Mouse (Mus musculus): ENCODE results near the gene Mgat2. TPM values are rescaled to one million over a fixed set of nuclear protein-coding genes. Genes with fewer than 3 reads are reported as not detected.
"Not testable (repeated sequence)": the region's sequence is repeated elsewhere in the genome, so short reads cannot be mapped to it uniquely, and the experiment has no call there.

Mgat2 gene
- polyA plus RNA-seq, 1 experiment from 2014 or later = 44.9 TPM

GRCm38 (mm10) chr12:69158366-69158764, 25.6 kb upstream of the Mgat2 start:
- H3K9me3 ChIP-seq (ENCODE audit: control insufficient read depth, low read length) = no peaks in the 10 kb centered on the region
- DNase-seq (ENCODE audit: low spot score) (peak; percentile 46), ATAC-seq (replicated peaks; ENCODE audit: low FRiP score) (0 out of 2 replicates have a peak, but pooled peaks have one; percentile 0)
- H3K27me3 ChIP-seq (replicated peaks; ENCODE audit: control insufficient read depth, insufficient read depth, low read length) = no peaks in the 10 kb centered on the region
- WGBS = under 1% methylated on average over 19 of the region's 19 CpGs
- H3K36me3 ChIP-seq (ENCODE audit: control insufficient read depth, insufficient read depth, low read length) = peaks cover 12% of the 10 kb centered on the region
- peak overlapping the region; percentile 90 for H3K27ac ChIP-seq (ENCODE audit: low read depth, low read length)
- H3K9ac ChIP-seq (ENCODE audit: low read depth, low read length) = peak overlapping the region; percentile 97
- peak overlapping the region; percentile 77 for H3K4me3 ChIP-seq (ENCODE audit: low read depth, low read length)
- H3K4me2 ChIP-seq = peak overlapping the region; percentile 77
- peaks cover 12% of the 10 kb centered on the region; the same call in 1 of the 2 replicates for H3K4me1 ChIP-seq (replicated peaks; ENCODE audit: control insufficient read depth, insufficient read depth, low read length)

DNA sequence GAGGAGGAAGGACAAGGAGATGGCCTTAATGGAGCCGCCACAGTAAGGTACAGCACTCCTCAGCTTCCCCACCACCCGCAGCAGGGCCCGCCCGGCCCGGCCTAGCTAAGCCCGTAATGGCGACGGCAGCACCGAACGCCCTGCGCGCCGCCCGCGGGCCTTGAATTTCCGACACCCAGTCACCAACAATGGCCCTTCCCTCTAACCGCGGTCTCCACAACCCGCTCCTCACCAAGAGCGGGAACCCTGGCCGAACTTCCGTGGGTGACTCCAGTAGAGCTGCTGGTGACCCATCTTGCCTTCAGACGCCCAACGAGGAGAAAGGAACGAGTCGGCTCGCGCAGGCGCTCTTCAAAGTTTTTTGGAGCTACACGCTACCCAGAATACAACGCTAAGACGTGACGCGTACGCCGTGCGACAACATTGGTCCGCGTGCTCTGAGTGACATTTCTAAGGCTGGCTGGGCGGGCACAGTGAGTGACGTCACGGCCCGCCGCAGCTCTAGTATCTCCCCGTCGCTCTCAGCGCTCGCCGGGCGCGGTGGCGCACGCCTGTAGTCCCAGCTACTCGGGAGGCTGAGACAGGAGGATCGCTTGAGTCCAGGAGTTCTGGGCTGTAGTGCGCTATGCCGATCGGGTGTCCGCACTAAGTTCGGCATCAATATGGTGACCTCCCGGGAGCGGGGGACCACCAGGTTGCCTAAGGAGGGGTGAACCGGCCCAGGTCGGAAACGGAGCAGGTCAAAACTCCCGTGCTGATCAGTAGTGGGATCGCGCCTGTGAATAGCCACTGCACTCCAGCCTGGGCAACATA, 25.0 kb upstream of the Mgat2 start, which contains the start of gene Rps29:
TSS of gene Rps29 (minus strand) at position 422 of the 813 bp plus-strand sequence.
- peak within 1 kb of the TSS; percentile 97 for H3K9ac ChIP-seq (ENCODE audit: low read depth, low read length)

GRCm38 (mm10) chr12:69159578-69159940, 24.4 kb upstream of the Mgat2 start:
- WGBS = 3% methylated on average over 9 of the region's 9 CpGs
- ATAC-seq (replicated peaks; ENCODE audit: low FRiP score) (no peak), DNase-seq (ENCODE audit: low spot score) (no peak)
- peak overlapping the region; percentile 55 for H3K4me2 ChIP-seq
- no peaks in the 10 kb centered on the region for H3K9me3 ChIP-seq (ENCODE audit: control insufficient read depth, low read length)
- peaks cover 12% of the 10 kb centered on the region; the same call in 1 of the 2 replicates for H3K4me1 ChIP-seq (replicated peaks; ENCODE audit: control insufficient read depth, insufficient read depth, low read length)
- H3K9ac ChIP-seq (ENCODE audit: low read depth, low read length) = no peak overlapping the region
- no peak overlapping the region for H3K27ac ChIP-seq (ENCODE audit: low read depth, low read length)
- H3K27me3 ChIP-seq (replicated peaks; ENCODE audit: control insufficient read depth, insufficient read depth, low read length) = no peaks in the 10 kb centered on the region
- peaks cover 12% of the 10 kb centered on the region for H3K36me3 ChIP-seq (ENCODE audit: control insufficient read depth, insufficient read depth, low read length)
- H3K4me3 ChIP-seq (ENCODE audit: low read depth, low read length) = peak overlapping the region; percentile 28; the same call in 1 of the 2 replicates

More for the DNA sequence above, 25.0 kb upstream of the Mgat2 start, which contains the start of gene Rps29:
- ATAC-seq (replicated peaks; ENCODE audit: low FRiP score) (peak; percentile 96), DNase-seq (ENCODE audit: low spot score) (peak; percentile 100)
- Histone ChIP-seq H3K4me2 (peak within 1 kb of the TSS; percentile 77), H3K27ac (ENCODE audit: low read depth, low read length) (peak within 1 kb of the TSS; percentile 90), H3K36me3 (ENCODE audit: control insufficient read depth, insufficient read depth, low read length) (peaks cover 12% of the 10 kb centered on the region), H3K4me3 (ENCODE audit: low read depth, low read length) (peak within 1 kb of the TSS; percentile 77), H3K4me1 (replicated peaks; ENCODE audit: control insufficient read depth, insufficient read depth, low read length) (peaks cover 12% of the 10 kb centered on the region; the same call in 1 of the 2 replicates)
- not testable (repeated sequence) for H3K27me3 ChIP-seq (replicated peaks; ENCODE audit: control insufficient read depth, insufficient read depth, low read length); H3K9me3 ChIP-seq (ENCODE audit: control insufficient read depth, low read length)
- WGBS = under 1% methylated on average over 58 of the region's 68 CpGs

- not testable (repeated sequence) for H3K9me3 ChIP-seq (ENCODE audit: control insufficient read depth, low read length); H3K27me3 ChIP-seq (replicated peaks; ENCODE audit: control insufficient read depth, insufficient read depth, low read length); H3K4me2 ChIP-seq; H3K9ac ChIP-seq (ENCODE audit: low read depth, low read length); ATAC-seq (replicated peaks; ENCODE audit: low FRiP score); H3K27ac ChIP-seq (ENCODE audit: low read depth, low read length); H3K4me3 ChIP-seq (ENCODE audit: low read depth, low read length); DNase-seq (ENCODE audit: low spot score)
- WGBS = 80% methylated on average over 2 of the region's 2 CpGs
- H3K4me1 ChIP-seq (replicated peaks; ENCODE audit: control insufficient read depth, insufficient read depth, low read length) = peaks cover 12% of the 10 kb centered on the region; the same call in 1 of the 2 replicates
- H3K36me3 ChIP-seq (ENCODE audit: control insufficient read depth, insufficient read depth, low read length) = peaks cover 12% of the 10 kb centered on the region
These were observed 23.3 kb upstream of the Mgat2 start for GRCm38 (mm10) chr12:69160677-69161076.

GRCm38 (mm10) chr12:69163586-69163985, 20.4 kb upstream of the Mgat2 start:
- not testable (repeated sequence) for H3K4me1 ChIP-seq (replicated peaks; ENCODE audit: control insufficient read depth, insufficient read depth, low read length); ATAC-seq (replicated peaks; ENCODE audit: low FRiP score); H3K4me2 ChIP-seq; H3K27ac ChIP-seq (ENCODE audit: low read depth, low read length); H3K9ac ChIP-seq (ENCODE audit: low read depth, low read length); H3K27me3 ChIP-seq (replicated peaks; ENCODE audit: control insufficient read depth, insufficient read depth, low read length); DNase-seq (ENCODE audit: low spot score); H3K36me3 ChIP-seq (ENCODE audit: control insufficient read depth, insufficient read depth, low read length); H3K4me3 ChIP-seq (ENCODE audit: low read depth, low read length); H3K9me3 ChIP-seq (ENCODE audit: control insufficient read depth, low read length)
- 81% methylated on average over 4 of the region's 4 CpGs for WGBS

DNA sequence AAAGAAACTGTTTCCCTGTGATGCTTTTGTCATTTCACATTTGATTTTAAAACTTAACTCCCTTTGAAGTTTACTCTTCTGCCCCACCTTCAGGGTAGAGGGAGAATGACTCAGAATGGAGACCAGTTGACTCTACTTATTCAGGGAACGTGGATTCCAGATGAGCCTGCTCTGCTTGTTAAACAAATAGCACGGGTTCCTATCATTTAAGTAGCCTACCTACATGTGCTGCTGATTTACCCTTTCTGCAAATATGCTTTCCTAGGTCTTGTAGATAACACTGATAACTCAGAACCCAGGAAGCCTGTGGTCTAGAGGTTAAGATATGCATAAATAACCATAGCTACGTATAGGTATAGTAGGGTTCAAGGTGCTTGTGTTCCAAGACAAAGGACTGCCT, 19.1 kb upstream of the Mgat2 start:
- H3K4me2 ChIP-seq = no peak overlapping the region
- no peaks in the 10 kb centered on the region for H3K36me3 ChIP-seq (ENCODE audit: control insufficient read depth, insufficient read depth, low read length)
- H3K9ac ChIP-seq (ENCODE audit: low read depth, low read length) = no peak overlapping the region
- H3K27me3 ChIP-seq (replicated peaks; ENCODE audit: control insufficient read depth, insufficient read depth, low read length) = no peaks in the 10 kb centered on the region
- no peaks in the 10 kb centered on the region for H3K9me3 ChIP-seq (ENCODE audit: control insufficient read depth, low read length)
- peaks cover 4% of the 10 kb centered on the region for H3K4me1 ChIP-seq (replicated peaks; ENCODE audit: control insufficient read depth, insufficient read depth, low read length)
- H3K27ac ChIP-seq (ENCODE audit: low read depth, low read length) = no peak overlapping the region
- WGBS = 30% methylated on average over 3 of the region's 3 CpGs
- DNase-seq (ENCODE audit: low spot score) (no peak), ATAC-seq (replicated peaks; ENCODE audit: low FRiP score) (no peak)
- H3K4me3 ChIP-seq (ENCODE audit: low read depth, low read length) = no peak overlapping the region

- ATAC-seq (replicated peaks; ENCODE audit: low FRiP score); H3K36me3 ChIP-seq (ENCODE audit: control insufficient read depth, insufficient read depth, low read length); DNase-seq (ENCODE audit: low spot score); H3K27me3 ChIP-seq (replicated peaks; ENCODE audit: control insufficient read depth, insufficient read depth, low read length); H3K27ac ChIP-seq (ENCODE audit: low read depth, low read length); H3K4me1 ChIP-seq (replicated peaks; ENCODE audit: control insufficient read depth, insufficient read depth, low read length); H3K4me3 ChIP-seq (ENCODE audit: low read depth, low read length); H3K9ac ChIP-seq (ENCODE audit: low read depth, low read length); H3K4me2 ChIP-seq; H3K9me3 ChIP-seq (ENCODE audit: control insufficient read depth, low read length): not testable (repeated sequence)
- WGBS = 72% methylated on average over 8 of the region's 8 CpGs
These were observed 16.9 kb upstream of the Mgat2 start for GRCm38 (mm10) chr12:69166861-69167581.

DNA sequence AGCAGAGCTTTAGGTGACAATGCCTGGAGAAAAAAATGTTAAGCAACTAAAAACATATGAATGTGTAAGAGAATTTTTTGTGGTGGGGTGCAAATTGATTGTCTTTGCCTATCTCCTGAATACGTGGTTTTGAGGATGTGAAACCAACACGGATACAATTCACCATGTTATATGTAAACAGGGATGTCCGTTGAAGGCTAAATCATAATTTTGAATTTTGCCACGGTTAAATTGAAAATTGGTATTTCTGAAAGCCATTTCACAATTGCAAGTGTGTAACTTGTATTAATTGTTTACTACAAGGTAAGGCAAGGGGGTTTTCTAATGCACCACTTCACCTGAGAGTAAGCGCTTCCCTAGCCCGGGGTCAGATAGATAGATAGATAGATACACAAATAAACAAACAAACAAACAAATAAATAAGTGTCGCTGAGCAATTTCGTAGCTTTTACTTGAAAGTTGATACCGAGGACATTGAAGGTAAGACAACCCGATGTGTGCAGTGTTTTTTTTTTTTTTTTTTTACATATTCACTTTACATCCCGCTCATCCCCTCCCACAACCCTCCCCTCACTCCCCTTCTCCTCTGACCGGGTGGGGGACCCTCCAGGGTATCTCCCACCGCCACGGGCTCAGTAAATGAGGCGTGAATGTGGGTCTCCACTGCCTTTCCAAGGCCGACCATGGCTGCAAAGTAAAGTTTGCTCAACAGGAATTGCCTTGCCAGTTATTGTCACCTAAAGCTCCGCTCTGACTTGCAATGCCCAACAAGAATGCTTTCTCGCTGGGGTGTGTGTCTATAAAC, 16.1 kb upstream of the Mgat2 start:
- H3K4me1 ChIP-seq (replicated peaks; ENCODE audit: control insufficient read depth, insufficient read depth, low read length) = peaks cover 8% of the 10 kb centered on the region
- peak; percentile 35 for ATAC-seq (replicated peaks; ENCODE audit: low FRiP score)

More for the DNA sequence above, 16.1 kb upstream of the Mgat2 start:
- 9% methylated on average over 18 of the region's 18 CpGs for WGBS
- H3K27me3 ChIP-seq (replicated peaks; ENCODE audit: control insufficient read depth, insufficient read depth, low read length) = no peaks in the 10 kb centered on the region
- no peak for DNase-seq (ENCODE audit: low spot score)
- peak overlapping the region; percentile 75 for H3K4me3 ChIP-seq (ENCODE audit: low read depth, low read length)
- peak overlapping the region; percentile 90 for H3K4me2 ChIP-seq
- peaks cover 3% of the 10 kb centered on the region; the same call in 1 of the 2 replicates for H3K36me3 ChIP-seq (ENCODE audit: control insufficient read depth, insufficient read depth, low read length)
- H3K27ac ChIP-seq (ENCODE audit: low read depth, low read length) = no peak overlapping the region; the same call in none of the 2 replicates
- H3K9me3 ChIP-seq (ENCODE audit: control insufficient read depth, low read length) = no peaks in the 10 kb centered on the region
- H3K9ac ChIP-seq (ENCODE audit: low read depth, low read length) = peak overlapping the region; percentile 72
